Mouse (Mus musculus): ENCODE data around the gene Morn1. TPM values are rescaled to one million over a fixed set of nuclear protein-coding genes. Genes with fewer than 3 reads are reported as not detected.

Gene Morn1
- polyA plus RNA-seq, 1 experiment, result 6.5 TPM

- H3K4me1 ChIP-seq (ENCODE audit: control insufficient read depth, insufficient read depth, low read length), result peaks cover 9% of the 10 kb centered on the region
- no peak overlapping the region for H3K4me3 ChIP-seq (replicated peaks; ENCODE audit: control insufficient read depth, low read depth, low read length)
- H3K27ac ChIP-seq (ENCODE audit: control insufficient read depth, insufficient read depth, low read depth, low read length, poor library complexity), result no peak overlapping the region
- 86% methylated on average over 7 of the region's 7 CpGs for WGBS
- TF ChIP-seq POLR2A (IDR thresholded peaks at IDR 0.05; ENCODE audit: borderline replicate concordance, control insufficient read depth, low read depth, low read length), result no peak
- no peak for TF ChIP-seq CTCF (IDR thresholded peaks at IDR 0.05; ENCODE audit: control insufficient read depth, insufficient read depth, low read length)
Observed at GRCm38 (mm10) chr4:155084351-155084750, 2.0 kb upstream of the Morn1 start.

- Histone ChIP-seq H3K4me1 (ENCODE audit: control insufficient read depth, insufficient read depth, low read length) (peaks cover 9% of the 10 kb centered on the region), H3K4me3 (replicated peaks; ENCODE audit: control insufficient read depth, low read depth, low read length) (peak overlapping the region; percentile 100)
- TF ChIP-seq CTCF (IDR thresholded peaks at IDR 0.05; ENCODE audit: control insufficient read depth, insufficient read depth, low read length) (no peak), POLR2A (IDR thresholded peaks at IDR 0.05; ENCODE audit: borderline replicate concordance, control insufficient read depth, low read depth, low read length) (no peak)
Observed at GRCm38 (mm10) chr4:155085206-155086107, 920 bp upstream of the Morn1 start.

GRCm38 (mm10) chr4:155089241-155089640 is 2.9 kb downstream of the Morn1 start:
- no peak for TF ChIP-seq POLR2A (IDR thresholded peaks at IDR 0.05; ENCODE audit: borderline replicate concordance, control insufficient read depth, low read depth, low read length)
- TF ChIP-seq CTCF (IDR thresholded peaks at IDR 0.05; ENCODE audit: control insufficient read depth, insufficient read depth, low read length), result no peak
- Histone ChIP-seq H3K4me3 (replicated peaks; ENCODE audit: control insufficient read depth, low read depth, low read length) (no peak overlapping the region), H3K4me1 (ENCODE audit: control insufficient read depth, insufficient read depth, low read length) (peaks cover 9% of the 10 kb centered on the region), H3K27ac (ENCODE audit: control insufficient read depth, insufficient read depth, low read depth, low read length, poor library complexity) (no peak overlapping the region)
- WGBS, result 86% methylated on average over 5 of the region's 5 CpGs

More at GRCm38 (mm10) chr4:155085206-155086107, 920 bp upstream of the Morn1 start:
- H3K27ac ChIP-seq (ENCODE audit: control insufficient read depth, insufficient read depth, low read depth, low read length, poor library complexity), result peak overlapping the region; percentile 96
- 5% methylated on average over 35 of the region's 35 CpGs for WGBS

- TF ChIP-seq POLR2A (IDR thresholded peaks at IDR 0.05; ENCODE audit: borderline replicate concordance, control insufficient read depth, low read depth, low read length) (no peak), CTCF (IDR thresholded peaks at IDR 0.05; ENCODE audit: control insufficient read depth, insufficient read depth, low read length) (no peak)
- H3K4me1 ChIP-seq (ENCODE audit: control insufficient read depth, insufficient read depth, low read length), result peaks cover 6% of the 10 kb centered on the region
- WGBS, result 89% methylated on average over 4 of the region's 4 CpGs
- H3K27ac ChIP-seq (ENCODE audit: control insufficient read depth, insufficient read depth, low read depth, low read length, poor library complexity), result no peak overlapping the region
- no peak overlapping the region for H3K4me3 ChIP-seq (replicated peaks; ENCODE audit: control insufficient read depth, low read depth, low read length)
Observed at GRCm38 (mm10) chr4:155090147-155090546, 3.8 kb downstream of the Morn1 start.

GRCm38 (mm10) chr4:155090688-155091449 is 4.5 kb downstream of the Morn1 start:
- 85% methylated on average over 13 of the region's 13 CpGs for WGBS
- Histone ChIP-seq H3K4me1 (ENCODE audit: control insufficient read depth, insufficient read depth, low read length) (peaks cover 6% of the 10 kb centered on the region), H3K27ac (ENCODE audit: control insufficient read depth, insufficient read depth, low read depth, low read length, poor library complexity) (no peak overlapping the region), H3K4me3 (replicated peaks; ENCODE audit: control insufficient read depth, low read depth, low read length) (no peak overlapping the region)
- TF ChIP-seq CTCF (IDR thresholded peaks at IDR 0.05; ENCODE audit: control insufficient read depth, insufficient read depth, low read length) (no peak), POLR2A (IDR thresholded peaks at IDR 0.05; ENCODE audit: borderline replicate concordance, control insufficient read depth, low read depth, low read length) (no peak)

- WGBS, result 85% methylated on average over 19 of the region's 19 CpGs
- Histone ChIP-seq H3K4me3 (replicated peaks; ENCODE audit: control insufficient read depth, low read depth, low read length) (no peak overlapping the region), H3K4me1 (ENCODE audit: control insufficient read depth, insufficient read depth, low read length) (no peaks in the 10 kb centered on the region), H3K27ac (ENCODE audit: control insufficient read depth, insufficient read depth, low read depth, low read length, poor library complexity) (no peak overlapping the region)
- no peak for TF ChIP-seq CTCF (IDR thresholded peaks at IDR 0.05; ENCODE audit: control insufficient read depth, insufficient read depth, low read length)
- no peak for TF ChIP-seq POLR2A (IDR thresholded peaks at IDR 0.05; ENCODE audit: borderline replicate concordance, control insufficient read depth, low read depth, low read length)
Observed at GRCm38 (mm10) chr4:155092718-155093430, 6.5 kb downstream of the Morn1 start.

GRCm38 (mm10) chr4:155093431-155094149 is 7.2 kb downstream of the Morn1 start:
- Histone ChIP-seq H3K4me1 (ENCODE audit: control insufficient read depth, insufficient read depth, low read length) (no peaks in the 10 kb centered on the region), H3K27ac (ENCODE audit: control insufficient read depth, insufficient read depth, low read depth, low read length, poor library complexity) (no peak overlapping the region), H3K4me3 (replicated peaks; ENCODE audit: control insufficient read depth, low read depth, low read length) (no peak overlapping the region)
- 76% methylated on average over 7 of the region's 7 CpGs for WGBS
- no peak for TF ChIP-seq POLR2A (IDR thresholded peaks at IDR 0.05; ENCODE audit: borderline replicate concordance, control insufficient read depth, low read depth, low read length)
- TF ChIP-seq CTCF (IDR thresholded peaks at IDR 0.05; ENCODE audit: control insufficient read depth, insufficient read depth, low read length), result no peak

All from bone marrow, adult 2 months (tissue).